Mouse (Mus musculus): ENCODE results near the gene Vmn2r23.

- no peak for TF ChIP-seq CTCF (IDR thresholded peaks at IDR 0.05; ENCODE audit: insufficient read depth, low read depth, low read length)
- no peak for TF ChIP-seq POLR2A (IDR thresholded peaks at IDR 0.05; ENCODE audit: insufficient read depth, low read depth, low read length)
Observed at GRCm38 (mm10) chr6:123778579-123778978, 76.1 kb downstream of the Vmn2r23 start, which contains the start of gene Vmn2r24.

All from olfactory bulb, adult 2 months (tissue).